Mouse (Mus musculus): ENCODE results near the gene Casz1. TPM values are rescaled to one million over a fixed set of nuclear protein-coding genes. Genes with fewer than 3 reads are reported as not detected.

Gene Casz1
- total RNA-seq, 2 experiments from 2014 or later = 1.1 to 1.8 TPM

- DNase-seq (ENCODE audit: low spot score in 2 of 2) = no peak
- intact Hi-C loops (cut with DNase I) = no loop called here
Measured at GRCm38 (mm10) chr4:148837644-148838043, 33.4 kb downstream of the Casz1 start.

GRCm38 (mm10) chr4:148842302-148842701 lies 38.1 kb downstream of the Casz1 start:
- intact Hi-C loops (cut with DNase I) = no loop called here
- no peak for DNase-seq (ENCODE audit: low spot score in 2 of 2)

GRCm38 (mm10) chr4:148844921-148845320 lies 40.7 kb downstream of the Casz1 start:
- intact Hi-C loops (cut with DNase I) = no loop called here
- DNase-seq (ENCODE audit: low spot score in 2 of 2) = no peak

- intact Hi-C loops (cut with DNase I) = no loop called here
- peak; percentile 13 to 22 for DNase-seq (ENCODE audit: low spot score in 2 of 2)
Measured at GRCm38 (mm10) chr4:148846203-148846602, 42.0 kb downstream of the Casz1 start.

GRCm38 (mm10) chr4:148846724-148847123 lies 42.5 kb downstream of the Casz1 start:
- no peak for DNase-seq (ENCODE audit: low spot score in 2 of 2)
- intact Hi-C loops (cut with DNase I) = no loop called here

GRCm38 (mm10) chr4:148847636-148848035 lies 43.4 kb downstream of the Casz1 start:
- intact Hi-C loops (cut with DNase I) = no loop called here
- peak in 1 of 2 experiments; percentile 14 for DNase-seq (ENCODE audit: low spot score in 2 of 2)

- intact Hi-C loops (cut with DNase I) = no loop called here
- no peak for DNase-seq (ENCODE audit: low spot score in 2 of 2)
Measured at GRCm38 (mm10) chr4:148849437-148849836, 45.2 kb downstream of the Casz1 start.

GRCm38 (mm10) chr4:148853057-148853456 lies 48.8 kb downstream of the Casz1 start:
- no peak for DNase-seq (ENCODE audit: low spot score in 2 of 2)
- intact Hi-C loops (cut with DNase I) = no loop called here

GRCm38 (mm10) chr4:148854093-148854492 lies 49.9 kb downstream of the Casz1 start:
- intact Hi-C loops (cut with DNase I) = no loop called here
- DNase-seq (ENCODE audit: low spot score in 2 of 2) = no peak

GRCm38 (mm10) chr4:148855527-148855926 lies 51.3 kb downstream of the Casz1 start:
- intact Hi-C loops (cut with DNase I) = no loop called here
- no peak for DNase-seq (ENCODE audit: low spot score in 2 of 2)

- no peak for DNase-seq (ENCODE audit: low spot score in 2 of 2)
- intact Hi-C loops (cut with DNase I) = no loop called here
Measured at GRCm38 (mm10) chr4:148856216-148856615, 52.0 kb downstream of the Casz1 start.

- DNase-seq (ENCODE audit: low spot score in 2 of 2) = no peak
- intact Hi-C loops (cut with DNase I) = no loop called here
Measured at GRCm38 (mm10) chr4:148857398-148858084, 53.3 kb downstream of the Casz1 start.

- intact Hi-C loops (cut with DNase I) = no loop called here
- no peak for DNase-seq (ENCODE audit: low spot score in 2 of 2)
Measured at GRCm38 (mm10) chr4:148858194-148858593, 54.0 kb downstream of the Casz1 start.

GRCm38 (mm10) chr4:148859415-148859814 lies 55.2 kb downstream of the Casz1 start:
- DNase-seq (ENCODE audit: low spot score in 2 of 2) = no peak
- intact Hi-C loops (cut with DNase I) = no loop called here

- intact Hi-C loops (cut with DNase I) = no loop called here
- DNase-seq (ENCODE audit: low spot score in 2 of 2) = no peak
Measured at GRCm38 (mm10) chr4:148859906-148860491, 55.8 kb downstream of the Casz1 start.

- no peak for DNase-seq (ENCODE audit: low spot score in 2 of 2)
- intact Hi-C loops (cut with DNase I) = no loop called here
Measured at GRCm38 (mm10) chr4:148860636-148861035, 56.4 kb downstream of the Casz1 start.

GRCm38 (mm10) chr4:148866812-148867470 lies 62.7 kb downstream of the Casz1 start:
- DNase-seq (ENCODE audit: low spot score in 2 of 2) = no peak
- intact Hi-C loops (cut with DNase I) = no loop called here

- no peak for DNase-seq (ENCODE audit: low spot score in 2 of 2)
- intact Hi-C loops (cut with DNase I) = no loop called here
Measured at GRCm38 (mm10) chr4:148867721-148868397, 63.6 kb downstream of the Casz1 start.

- DNase-seq (ENCODE audit: low spot score in 2 of 2) = no peak
- intact Hi-C loops (cut with DNase I) = no loop called here
Measured at GRCm38 (mm10) chr4:148869566-148869965, 65.3 kb downstream of the Casz1 start.

GRCm38 (mm10) chr4:148870496-148870895 lies 66.3 kb downstream of the Casz1 start:
- no peak for DNase-seq (ENCODE audit: low spot score in 2 of 2)
- intact Hi-C loops (cut with DNase I) = no loop called here
